Mouse (Mus musculus) midbrain, embryonic 16.5 days (tissue): ENCODE measurements around the gene Rpf1. TPM values are rescaled to one million over a fixed set of nuclear protein-coding genes. Genes with fewer than 3 reads are reported as not detected.

Source experiments
- ATAC-seq: fragments of 200-750 bp; cut with Nextera tagmentation; 2 replicates; pipeline ENCODE4 v1.8.0; 2017; ENCODE audit warnings: moderate TSS enrichment
- H3K27ac ChIP-seq: fragments of 300-500 bp; sonication (generic); 2 replicates; pipeline ENCODE4 v1.5.1; 2014; ENCODE audit warnings: mild to moderate bottlenecking, low read length, mixed read lengths
- H3K27me3 ChIP-seq: fragments of 300-500 bp; sonication (generic); 2 replicates; pipeline ENCODE4 v1.6.1; 2014; ENCODE audit warnings: low read depth, low read length, mixed read lengths; ENCODE audit not compliant: control insufficient read depth, insufficient read depth
- H3K36me3 ChIP-seq: fragments of 300-500 bp; sonication (generic); 2 replicates; pipeline ENCODE4 v1.6.1; 2014; ENCODE audit warnings: mild to moderate bottlenecking, low read length, moderate library complexity, mixed read lengths; ENCODE audit not compliant: control insufficient read depth, insufficient read depth
- H3K4me1 ChIP-seq: fragments of 300-500 bp; sonication (generic); 2 replicates; pipeline ENCODE4 v1.6.1; 2014; ENCODE audit warnings: mild to moderate bottlenecking, low read length, mixed read lengths; ENCODE audit not compliant: control insufficient read depth, insufficient read depth
- H3K4me2 ChIP-seq: fragments of 300-500 bp; sonication (generic); 2 replicates; pipeline ENCODE4 v1.6.1; 2014; ENCODE audit warnings: mild to moderate bottlenecking, low read length, mixed read lengths
- H3K4me3 ChIP-seq: fragments of 300-500 bp; sonication (generic); 2 replicates; pipeline ENCODE4 v1.5.1; 2014; ENCODE audit warnings: low read depth, mild to moderate bottlenecking, low read length, moderate library complexity, mixed read lengths
- H3K9ac ChIP-seq: fragments of 300-500 bp; sonication (generic); 2 replicates; pipeline ENCODE4 v1.6.1; 2014; ENCODE audit warnings: low read depth, low read length, mixed read lengths
- H3K9me3 ChIP-seq: fragments of 300-500 bp; sonication (generic); replicated peaks from 2 replicates; pipeline ENCODE4 v1.6.1; 2014; ENCODE audit warnings: mild to moderate bottlenecking, low read length, mixed read lengths; ENCODE audit not compliant: control insufficient read depth, poor library complexity, severe bottlenecking
- WGBS: fragments of 180-500 bp; shearing (Covaris S2); extraction: QIAGEN DNeasy Blood & Tissue Kit; methylation state at CpG from one replicate; pipeline ENCODE4 v1.1.7; 2014; 5-methylcytosine and 5-hydroxymethylcytosine counted together
- polyA plus RNA-seq: library from polyadenylated mRNA; unstranded; fragments of >200 nt; fragmentation: Nextera tagmentation; extraction: Ambion mirVana; gene quantifications from 2 replicates; pipeline ENCODE4 v1.2.1, GENCODE M21; 2015

Gene Rpf1
- polyA plus RNA-seq, result 37.4 and 39.9 TPM in 2 replicates

DNA sequence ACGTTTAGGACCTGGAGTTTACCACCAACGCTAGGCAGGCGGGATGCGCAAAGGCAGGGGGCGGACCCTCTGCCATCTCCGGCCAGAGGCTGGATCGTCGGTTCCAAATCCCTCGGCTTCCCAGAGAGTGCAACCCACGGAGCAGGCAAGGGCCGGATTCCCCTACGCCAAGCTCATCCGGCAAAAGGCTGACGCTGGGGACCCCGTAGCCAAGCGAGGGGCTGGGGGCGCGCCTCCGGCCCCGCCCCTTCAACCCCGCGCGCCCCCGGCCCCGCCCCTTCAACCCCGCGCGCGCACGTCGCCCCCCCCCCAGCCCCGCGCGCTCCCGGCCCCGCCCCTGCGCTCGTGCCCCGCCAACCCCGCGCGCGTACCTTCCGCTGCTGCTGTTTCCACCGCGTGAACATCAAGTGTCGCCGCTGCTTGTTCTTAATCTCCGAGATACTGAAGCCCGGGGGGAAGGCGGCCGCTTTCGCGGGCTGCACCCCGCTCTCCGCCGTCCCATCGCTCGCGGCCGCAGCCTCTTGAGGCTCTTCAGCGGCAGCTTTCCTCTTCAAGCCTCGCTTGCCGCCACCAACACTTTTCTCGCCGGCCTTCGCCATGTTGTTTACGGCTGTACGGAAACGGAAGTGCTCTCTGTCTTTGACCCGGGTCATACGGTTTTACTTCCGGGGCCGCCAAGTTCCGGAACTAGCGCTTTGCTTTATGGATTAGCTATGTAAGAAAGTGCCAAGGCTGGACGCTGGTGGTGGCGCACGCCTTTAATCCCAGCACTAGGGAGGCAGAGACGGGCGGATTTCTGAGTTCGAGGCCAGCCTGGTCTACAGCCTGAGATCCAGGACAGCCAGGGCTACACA, at the start of gene Rpf1:
Gene Rpf1 (minus strand): TSS at position 632 of the 854 bp plus-strand sequence.
- peaks cover 5% of the 10 kb centered on the region for H3K4me1 ChIP-seq
- peak within 1 kb of the TSS; percentile 98 for H3K27ac ChIP-seq
- peak within 1 kb of the TSS; percentile 85 for H3K4me3 ChIP-seq
- peaks cover 10% of the 10 kb centered on the region for H3K36me3 ChIP-seq
- H3K4me2 ChIP-seq, result peak within 1 kb of the TSS; percentile 56
- H3K9me3 ChIP-seq, result no peaks in the 10 kb centered on the region
- ATAC-seq, result peak; percentile 97
- H3K9ac ChIP-seq, result peak within 1 kb of the TSS; percentile 85
- WGBS, result under 1% methylated on average over 59 of the region's 82 CpGs
- no peaks in the 10 kb centered on the region for H3K27me3 ChIP-seq

DNA sequence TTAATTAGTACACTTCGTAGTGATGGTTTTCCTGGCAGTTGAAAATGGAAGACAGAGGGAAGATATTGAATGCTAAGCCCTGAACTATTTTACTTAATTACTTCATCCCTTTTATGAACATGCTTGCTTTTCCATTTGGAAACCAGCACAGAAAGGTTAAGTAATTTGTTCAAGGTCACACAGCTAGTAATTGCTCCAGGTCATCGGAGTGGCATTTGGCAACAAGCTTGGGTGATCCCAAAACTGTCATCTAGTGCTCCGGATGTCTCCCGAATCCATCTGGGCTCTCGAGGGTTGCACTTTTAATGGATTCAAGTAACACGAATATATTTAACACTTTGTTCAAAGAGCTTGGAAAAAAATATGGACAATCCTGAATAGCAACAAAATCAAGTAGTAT, 49.7 kb upstream of the Rpf1 start:
- no peaks in the 10 kb centered on the region for H3K9me3 ChIP-seq
- H3K4me2 ChIP-seq, result no peak overlapping the region
- no peaks in the 10 kb centered on the region for H3K4me1 ChIP-seq
- whole genome bisulfite sequencing, result 87% methylated on average over 6 of the region's 6 CpGs
- no peak overlapping the region for H3K9ac ChIP-seq
- no peak overlapping the region for H3K4me3 ChIP-seq
- no peak for ATAC-seq
- H3K27me3 ChIP-seq, result no peaks in the 10 kb centered on the region
- no peak overlapping the region for H3K27ac ChIP-seq
- no peaks in the 10 kb centered on the region for H3K36me3 ChIP-seq

DNA sequence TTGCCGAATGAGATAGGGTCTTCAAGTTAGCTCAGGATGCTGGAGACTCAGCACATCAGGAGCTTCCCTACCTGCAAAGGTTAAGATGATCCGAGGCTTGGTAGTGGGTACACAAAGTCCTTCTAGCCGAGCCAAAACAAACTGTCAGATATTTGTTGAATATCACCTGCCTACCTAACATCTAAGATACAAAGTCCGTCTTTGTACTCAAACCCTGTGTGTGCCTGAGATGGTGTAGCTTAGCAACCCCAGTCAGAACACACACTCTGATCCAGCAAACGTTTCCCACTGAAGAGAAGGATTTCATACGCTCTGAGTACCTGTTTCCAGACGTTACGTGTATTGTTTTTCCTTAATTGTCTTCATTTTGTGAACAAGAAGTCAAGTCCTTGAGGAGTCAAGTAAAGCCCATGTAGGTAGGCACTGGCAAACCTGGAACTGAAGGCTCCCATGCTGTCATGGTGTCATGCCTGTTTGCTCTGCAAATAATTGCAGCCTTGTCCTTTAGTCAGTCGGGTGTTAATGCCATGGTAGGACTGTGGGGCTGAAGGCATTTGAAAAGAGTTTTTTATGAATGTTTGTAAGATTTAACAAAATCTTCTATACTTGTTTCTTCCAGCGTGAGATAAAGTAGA, 49.0 kb upstream of the Rpf1 start, which contains the start of gene Uox:
Gene Uox (plus strand): TSS at position 279 of the 635 bp plus-strand sequence.
- WGBS, result 79% methylated on average over 10 of the region's 10 CpGs
- H3K9ac ChIP-seq, result no peak within 1 kb of the TSS
- no peak within 1 kb of the TSS for H3K4me2 ChIP-seq
- no peaks in the 10 kb centered on the region for H3K36me3 ChIP-seq
- no peak for ATAC-seq
- H3K4me1 ChIP-seq, result no peaks in the 10 kb centered on the region
- H3K27ac ChIP-seq, result no peak within 1 kb of the TSS
- no peak within 1 kb of the TSS for H3K4me3 ChIP-seq
- no peaks in the 10 kb centered on the region for H3K27me3 ChIP-seq
- H3K9me3 ChIP-seq, result no peaks in the 10 kb centered on the region

DNA sequence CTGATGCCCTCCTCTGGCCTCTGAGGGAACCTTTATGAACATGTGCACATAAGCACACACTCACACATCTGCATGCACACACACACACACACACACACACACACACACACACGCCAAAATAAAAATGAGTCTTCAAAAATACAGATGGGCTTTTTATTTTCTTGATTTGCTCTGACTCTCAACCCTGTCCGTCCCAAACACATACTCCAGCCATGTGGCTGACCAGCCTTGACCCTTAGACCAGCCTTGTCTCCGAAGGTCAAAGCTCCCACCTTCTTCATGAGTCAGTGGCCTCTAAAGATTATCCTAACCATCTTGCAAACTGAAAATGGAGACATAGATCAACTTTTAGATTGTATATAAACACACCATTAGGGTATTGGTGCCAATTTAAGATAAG, 48.4 kb upstream of the Rpf1 start:
- no peak overlapping the region for H3K4me2 ChIP-seq
- WGBS, result 94% methylated on average over 3 of the region's 3 CpGs
- peaks cover 4% of the 10 kb centered on the region for H3K4me1 ChIP-seq
- H3K9ac ChIP-seq, result no peak overlapping the region
- H3K27me3 ChIP-seq, result no peaks in the 10 kb centered on the region
- H3K4me3 ChIP-seq, result no peak overlapping the region
- H3K27ac ChIP-seq, result no peak overlapping the region
- H3K36me3 ChIP-seq, result no peaks in the 10 kb centered on the region
- no peak for ATAC-seq
- H3K9me3 ChIP-seq, result no peaks in the 10 kb centered on the region

DNA sequence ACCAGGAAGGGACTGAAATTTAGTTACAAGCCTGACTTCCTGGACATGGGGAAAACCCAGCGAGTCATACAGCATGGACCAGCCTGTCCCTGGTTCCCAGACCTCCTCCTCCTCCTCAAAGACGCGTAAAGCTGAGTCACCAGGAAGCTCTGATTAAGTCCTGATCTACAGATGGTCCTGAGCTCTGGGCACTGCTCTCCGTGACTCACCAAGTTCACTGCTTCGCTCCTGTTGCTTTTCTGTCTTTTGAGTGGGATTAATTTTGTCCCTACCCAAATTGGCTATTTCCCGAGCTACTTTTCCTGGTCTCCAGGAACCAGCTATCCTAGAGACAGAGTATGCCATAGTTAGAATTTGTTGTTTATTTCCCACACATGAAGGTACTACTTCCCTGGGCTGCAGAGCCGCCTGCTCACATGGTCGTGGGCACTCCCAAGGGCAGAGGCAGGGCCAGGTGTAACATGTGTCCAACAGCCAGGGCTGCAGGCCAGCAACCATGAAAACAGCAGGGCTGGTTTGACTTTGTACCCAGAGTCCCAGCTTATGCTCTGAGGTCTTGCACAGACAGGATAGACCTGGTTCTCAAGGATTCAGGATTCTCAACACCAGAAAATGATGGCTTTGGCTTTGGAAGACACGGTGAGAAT, 46.8 kb upstream of the Rpf1 start:
- H3K27me3 ChIP-seq, result no peaks in the 10 kb centered on the region
- H3K36me3 ChIP-seq, result no peaks in the 10 kb centered on the region
- no peak overlapping the region for H3K27ac ChIP-seq
- H3K9me3 ChIP-seq, result no peaks in the 10 kb centered on the region
- H3K4me2 ChIP-seq, result no peak overlapping the region
- no peak overlapping the region for H3K9ac ChIP-seq
- peaks cover 6% of the 10 kb centered on the region for H3K4me1 ChIP-seq
- no peak overlapping the region for H3K4me3 ChIP-seq
- WGBS, result 83% methylated on average over 9 of the region's 9 CpGs
- ATAC-seq, result no peak

DNA sequence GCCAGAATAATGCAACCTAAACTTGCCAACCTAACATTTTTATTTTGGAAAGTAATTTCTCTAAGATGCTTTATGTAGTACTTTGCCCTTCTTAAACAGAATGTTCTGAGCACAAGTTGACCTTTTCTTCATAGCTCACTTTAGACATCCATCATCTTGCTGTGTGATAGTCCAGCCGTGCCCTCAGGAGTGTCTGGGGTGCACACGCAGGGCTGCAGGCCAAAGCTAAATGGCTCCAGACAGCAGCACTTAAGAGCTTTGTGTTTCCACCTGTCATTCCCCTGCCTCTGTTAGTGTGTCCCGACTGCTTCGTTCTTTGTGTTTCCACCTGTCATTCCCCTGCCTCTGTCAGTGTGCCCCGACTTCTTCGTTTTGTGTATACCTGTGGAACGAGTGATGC, 46.1 kb upstream of the Rpf1 start:
- peaks cover 6% of the 10 kb centered on the region for H3K4me1 ChIP-seq
- no peak overlapping the region for H3K27ac ChIP-seq
- WGBS, result 82% methylated on average over 7 of the region's 7 CpGs
- H3K36me3 ChIP-seq, result no peaks in the 10 kb centered on the region
- H3K9me3 ChIP-seq, result no peaks in the 10 kb centered on the region
- H3K4me2 ChIP-seq, result no peak overlapping the region
- no peaks in the 10 kb centered on the region for H3K27me3 ChIP-seq
- no peak overlapping the region for H3K4me3 ChIP-seq
- ATAC-seq, result no peak
- no peak overlapping the region for H3K9ac ChIP-seq

DNA sequence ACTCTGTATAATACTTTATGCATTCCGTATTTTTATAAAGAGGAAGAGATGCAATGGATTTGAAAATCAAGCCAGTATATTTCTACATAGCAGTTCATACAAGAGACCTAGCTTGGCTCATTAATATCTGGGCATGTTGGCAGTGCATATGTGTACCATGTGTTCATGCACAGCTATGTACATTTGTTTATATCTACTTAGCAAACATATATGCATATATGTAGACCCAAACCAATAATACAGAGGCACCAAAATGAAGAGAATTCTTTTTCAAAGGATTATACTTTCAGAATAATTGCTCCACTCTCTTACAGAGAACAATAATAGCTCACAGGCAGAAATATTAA, 43.8 kb upstream of the Rpf1 start:
- H3K4me3 ChIP-seq, result no peak overlapping the region
- no peaks in the 10 kb centered on the region for H3K9me3 ChIP-seq
- H3K36me3 ChIP-seq, result no peaks in the 10 kb centered on the region
- no peaks in the 10 kb centered on the region for H3K27me3 ChIP-seq
- peak; percentile 39; the same call in 1 of the 2 replicates for ATAC-seq
- H3K9ac ChIP-seq, result no peak overlapping the region
- peaks cover 6% of the 10 kb centered on the region for H3K4me1 ChIP-seq
- WGBS, result 89% methylated on average over 1 of the region's 1 CpGs
- H3K27ac ChIP-seq, result peak overlapping the region; percentile 74
- no peak overlapping the region for H3K4me2 ChIP-seq

DNA sequence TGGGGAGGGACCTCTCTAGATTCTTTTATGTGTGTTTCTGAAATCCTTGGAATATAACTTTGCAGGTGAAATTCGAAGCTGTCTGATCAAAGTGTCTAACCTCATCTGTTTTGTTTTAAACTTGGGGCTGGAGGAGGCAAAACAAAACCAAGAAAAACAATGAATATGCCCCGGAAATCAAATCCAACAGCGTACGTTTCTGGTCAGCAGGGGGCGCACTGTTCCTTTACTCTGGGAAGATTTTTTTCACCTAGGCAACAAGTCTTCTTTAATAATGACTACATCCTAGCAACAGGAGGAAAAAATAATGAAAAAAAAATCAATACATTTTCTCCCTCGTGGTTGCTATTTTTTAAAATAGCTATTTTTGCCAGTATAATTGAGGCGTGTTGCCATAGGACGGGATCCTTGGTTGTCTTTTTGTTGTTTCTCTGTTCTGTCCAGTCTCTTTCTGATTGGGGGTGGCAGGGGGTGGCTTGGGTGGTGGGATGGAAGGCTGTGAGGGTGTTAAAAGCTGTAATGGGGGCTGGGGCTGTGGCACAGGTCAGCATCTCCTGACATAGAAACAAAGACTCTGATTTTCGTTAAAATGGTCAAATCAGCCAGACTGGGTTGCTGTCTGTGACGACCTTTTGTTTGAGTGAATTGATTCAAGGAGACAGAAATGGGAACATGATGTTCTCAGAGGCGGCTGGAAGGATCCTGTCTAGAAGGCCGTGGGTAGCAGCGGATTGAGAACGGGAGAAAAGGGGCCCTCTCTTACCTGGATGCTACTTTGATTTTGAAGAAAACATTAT, 43.2 kb upstream of the Rpf1 start:
- ATAC-seq, result peak; percentile 40
- peaks cover 6% of the 10 kb centered on the region for H3K4me1 ChIP-seq
- no peaks in the 10 kb centered on the region for H3K36me3 ChIP-seq
- H3K4me3 ChIP-seq, result no peak overlapping the region
- H3K4me2 ChIP-seq, result peak overlapping the region; percentile 28
- WGBS, result 21% methylated on average over 14 of the region's 14 CpGs
- H3K27me3 ChIP-seq, result no peaks in the 10 kb centered on the region
- H3K9me3 ChIP-seq, result no peaks in the 10 kb centered on the region
- peak overlapping the region; percentile 74 for H3K27ac ChIP-seq
- H3K9ac ChIP-seq, result no peak overlapping the region
